Mouse (Mus musculus) intestine, embryonic 16.5 days (tissue): ENCODE measurements around the gene Josd1. TPM values are rescaled to one million over a fixed set of nuclear protein-coding genes. Genes with fewer than 3 reads are reported as not detected.

ENCODE experiments used
- ATAC-seq: fragments of 200-750 bp; cut with Nextera tagmentation; 2 replicates; pipeline ENCODE4 v1.8.0; 2017; ENCODE audit warnings: moderate TSS enrichment, moderate library complexity
- H3K27ac ChIP-seq: fragments of 300-500 bp; sonication (generic); 2 replicates; pipeline ENCODE4 v1.5.1; 2014; ENCODE audit warnings: mild to moderate bottlenecking, low read length
- H3K27me3 ChIP-seq: fragments of 300-500 bp; sonication (generic); replicated peaks from 2 replicates; pipeline ENCODE4 v1.6.1; 2014; ENCODE audit warnings: low read length, control low read depth, mixed read lengths; ENCODE audit not compliant: control insufficient read depth, insufficient read depth
- H3K36me3 ChIP-seq: fragments of 300-500 bp; sonication (generic); 2 replicates; pipeline ENCODE4 v1.6.1; 2014; ENCODE audit warnings: low read length, control low read depth; ENCODE audit not compliant: control insufficient read depth, insufficient read depth
- H3K4me1 ChIP-seq: fragments of 300-500 bp; sonication (generic); 2 replicates; pipeline ENCODE4 v1.6.1; 2014; ENCODE audit warnings: low read length, control low read depth, mixed read lengths; ENCODE audit not compliant: control insufficient read depth, insufficient read depth
- H3K4me2 ChIP-seq: fragments of 300-500 bp; sonication (generic); 2 replicates; pipeline ENCODE4 v1.6.1; 2014; ENCODE audit warnings: low read depth, low read length, control low read depth
- H3K4me3 ChIP-seq: fragments of 300-500 bp; sonication (generic); 2 replicates; pipeline ENCODE4 v1.5.1; 2014; ENCODE audit warnings: mild to moderate bottlenecking, low read length
- H3K9ac ChIP-seq: fragments of 300-500 bp; sonication (generic); 2 replicates; pipeline ENCODE4 v1.6.1; 2014; ENCODE audit warnings: low read depth, low read length
- H3K9me3 ChIP-seq: fragments of 300-500 bp; sonication (generic); 2 replicates; pipeline ENCODE4 v1.6.1; 2016; ENCODE audit warnings: low read length, control low read depth; ENCODE audit not compliant: control insufficient read depth
- WGBS: fragments of 180-500 bp; shearing (Covaris S2); extraction: QIAGEN DNeasy Blood & Tissue Kit; methylation state at CpG from one replicate; pipeline ENCODE4 v1.1.7; 2014; 5-methylcytosine and 5-hydroxymethylcytosine counted together
- polyA plus RNA-seq: library from polyadenylated mRNA; unstranded; fragments of >200 nt; fragmentation: Nextera tagmentation; extraction: Ambion mirVana; gene quantifications from 2 replicates; pipeline ENCODE4 v1.2.1, GENCODE M21; 2015

The Josd1 gene
- polyA plus RNA-seq, 1 experiment from 2014 or later, result 14.1 TPM

- H3K27ac ChIP-seq, result no peak overlapping the region
- H3K27me3 ChIP-seq, result no peaks in the 10 kb centered on the region
- H3K4me2 ChIP-seq, result no peak overlapping the region
- H3K36me3 ChIP-seq, result no peaks in the 10 kb centered on the region
- no peaks in the 10 kb centered on the region for H3K4me1 ChIP-seq
- no peak overlapping the region for H3K4me3 ChIP-seq
- H3K9ac ChIP-seq, result no peak overlapping the region
- no peak for ATAC-seq
- H3K9me3 ChIP-seq, result no peaks in the 10 kb centered on the region
Measured at GRCm38 (mm10) chr15:79650569-79650968, 37.1 kb downstream of the Josd1 start.

GRCm38 (mm10) chr15:79648130-79648529, 39.6 kb downstream of the Josd1 start:
- Histone ChIP-seq H3K27ac (no peak overlapping the region), H3K4me2 (no peak overlapping the region), H3K9ac (no peak overlapping the region), H3K4me3 (no peak overlapping the region), H3K9me3 (no peaks in the 10 kb centered on the region), H3K4me1 (no peaks in the 10 kb centered on the region), H3K36me3 (no peaks in the 10 kb centered on the region), H3K27me3 (no peaks in the 10 kb centered on the region)
- ATAC-seq, result no peak
- WGBS, result 83% methylated on average over 12 of the region's 12 CpGs

GRCm38 (mm10) chr15:79645483-79645882, 42.2 kb downstream of the Josd1 start:
- no peaks in the 10 kb centered on the region for H3K27me3 ChIP-seq
- H3K4me2 ChIP-seq, result no peak overlapping the region
- H3K27ac ChIP-seq, result no peak overlapping the region
- no peaks in the 10 kb centered on the region for H3K36me3 ChIP-seq
- no peaks in the 10 kb centered on the region for H3K4me1 ChIP-seq
- H3K9ac ChIP-seq, result no peak overlapping the region
- H3K4me3 ChIP-seq, result no peak overlapping the region
- 71% methylated on average over 2 of the region's 2 CpGs for WGBS
- H3K9me3 ChIP-seq, result no peaks in the 10 kb centered on the region
- no peak for ATAC-seq

GRCm38 (mm10) chr15:79641135-79641817, 46.4 kb downstream of the Josd1 start:
- Histone ChIP-seq H3K27ac (no peak overlapping the region), H3K9me3 (no peaks in the 10 kb centered on the region), H3K27me3 (no peaks in the 10 kb centered on the region), H3K4me2 (no peak overlapping the region), H3K4me3 (no peak overlapping the region), H3K4me1 (no peaks in the 10 kb centered on the region), H3K9ac (no peak overlapping the region), H3K36me3 (no peaks in the 10 kb centered on the region)
- no peak for ATAC-seq
- WGBS, result 61% methylated on average over 12 of the region's 12 CpGs

- Histone ChIP-seq H3K4me1 (no peaks in the 10 kb centered on the region), H3K4me2 (no peak overlapping the region), H3K36me3 (no peaks in the 10 kb centered on the region), H3K9ac (no peak overlapping the region), H3K4me3 (no peak overlapping the region), H3K27ac (no peak overlapping the region), H3K9me3 (no peaks in the 10 kb centered on the region; the same call in 1 of the 2 replicates), H3K27me3 (no peaks in the 10 kb centered on the region)
- no peak for ATAC-seq
- WGBS, result 46% methylated on average over 2 of the region's 2 CpGs
Measured at GRCm38 (mm10) chr15:79630471-79630870, 57.2 kb downstream of the Josd1 start.

Other genes with a start within 250 kb of the Josd1 start
- gene Csnk1e, start 232.4 kb downstream of the Josd1 start, polyA plus RNA-seq, result 28.9 and 30.8 TPM in 2 replicates
- not detected in 2 replicates for gene Kcnj4, start 182.7 kb downstream of the Josd1 start, polyA plus RNA-seq
- gene Kdelr3, start 171.5 kb downstream of the Josd1 start, polyA plus RNA-seq, result 72.5 and 74.5 TPM in 2 replicates
- 29.4 and 29.8 TPM in 2 replicates for gene Ddx17, start 141.2 kb downstream of the Josd1 start, polyA plus RNA-seq
- 1.1 and 1.7 TPM in 2 replicates for gene Dmc1, start 82.8 kb downstream of the Josd1 start, polyA plus RNA-seq
- gene Fam227a, start 29.0 kb downstream of the Josd1 start, polyA plus RNA-seq, result 0.60 and 0.72 TPM in 2 replicates
- 37.1 and 37.2 TPM in 2 replicates for gene Cby1, start 28.7 kb downstream of the Josd1 start, polyA plus RNA-seq
- gene Tomm22, start 17.1 kb downstream of the Josd1 start, polyA plus RNA-seq, result 248 and 288 TPM in 2 replicates
- 24.5 and 25.3 TPM in 2 replicates for gene Gtpbp1, start 2.9 kb upstream of the Josd1 start, polyA plus RNA-seq
- 2.8 and 3.3 TPM in 2 replicates for gene Sun2, start 54.6 kb upstream of the Josd1 start, polyA plus RNA-seq
- 38.8 and 43.0 TPM in 2 replicates for gene Dnal4, start 89.9 kb upstream of the Josd1 start, polyA plus RNA-seq
- gene Nptxr, start 116.8 kb upstream of the Josd1 start, polyA plus RNA-seq, result 1.3 and 1.8 TPM in 2 replicates
- gene Npcd, start 146.3 kb upstream of the Josd1 start, polyA plus RNA-seq, result not detected in 2 replicates
- gene Cbx6, start 146.8 kb upstream of the Josd1 start, polyA plus RNA-seq, result 31.4 and 31.6 TPM in 2 replicates
- 12.9 and 16.2 TPM in 2 replicates for gene Apobec3, start 203.7 kb upstream of the Josd1 start, polyA plus RNA-seq